Mouse (Mus musculus) left cerebral cortex, adult 9 months (tissue): Measurements from ENCODE around the gene Wwox.

Experiments used
- DNase-seq, 2 experiments: peaks; one replicate each; pipeline ENCODE4 v3.0.0; 2022; ENCODE audit warnings: low spot score in 2 of 2

Gene Wwox

GRCm38 (mm10) chr8:114891252-114891651 lies 451.8 kb downstream of the Wwox start:
- DNase-seq: no peak

DNA sequence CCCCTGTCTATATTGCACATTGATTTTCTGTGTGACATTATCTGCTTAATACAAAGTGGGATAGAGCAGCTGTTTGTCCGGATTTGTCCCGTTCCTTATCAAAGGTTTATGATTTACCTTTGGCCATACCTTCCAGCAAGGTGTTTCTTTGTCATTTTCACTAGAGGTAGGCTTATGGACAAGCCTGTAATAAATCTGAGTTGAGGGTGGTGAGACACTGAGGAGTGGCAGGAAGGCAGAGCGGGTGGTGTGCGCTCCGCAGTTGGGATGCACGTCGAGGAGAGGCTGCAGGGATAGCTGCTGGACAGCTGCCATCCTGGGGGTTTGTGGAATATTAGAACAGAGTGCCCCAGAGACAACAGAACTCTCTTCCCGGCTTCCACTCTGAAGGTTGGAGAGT lies 458.0 kb downstream of the Wwox start:
- no peak for DNase-seq

GRCm38 (mm10) chr8:114899157-114899556 lies 459.7 kb downstream of the Wwox start:
- no peak for DNase-seq

DNA sequence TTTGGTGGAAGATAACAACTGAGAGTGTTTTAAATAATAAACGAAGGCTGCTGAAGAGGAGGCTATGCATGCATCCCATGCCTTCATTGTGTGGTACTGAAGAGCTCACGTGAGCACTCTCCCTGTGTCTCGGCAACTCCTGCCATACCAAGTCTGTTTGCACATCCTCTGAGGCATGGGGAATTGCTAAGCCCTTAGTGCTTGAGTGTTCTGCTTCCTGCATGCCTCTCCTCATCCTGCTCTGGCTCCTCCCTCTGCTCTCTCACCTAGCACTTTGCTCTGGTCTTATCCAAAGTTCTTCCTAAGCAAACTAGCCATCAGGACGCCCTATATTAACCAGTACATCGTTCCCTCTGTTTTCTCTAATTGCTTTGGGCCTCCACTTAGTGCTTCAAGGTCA lies 463.1 kb downstream of the Wwox start:
- no peak for DNase-seq

DNA sequence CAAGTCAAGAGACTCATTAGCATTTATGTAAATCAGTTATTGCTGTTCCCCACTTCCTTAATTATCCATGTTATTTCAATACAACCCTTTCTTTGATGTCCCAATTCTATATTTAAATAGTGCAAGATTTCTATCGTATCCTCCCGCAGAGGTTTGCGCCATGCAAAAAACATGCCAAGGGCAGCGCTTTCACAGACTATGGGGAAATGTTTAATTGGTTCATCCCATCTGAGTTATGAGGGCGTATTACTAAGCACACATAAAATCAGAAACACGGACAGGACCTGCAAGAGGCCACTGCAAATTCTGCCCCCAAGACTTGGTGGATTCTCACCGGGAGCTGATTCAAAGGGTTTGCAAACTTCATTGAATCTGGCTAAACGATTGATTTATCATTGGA lies 468.6 kb downstream of the Wwox start:
- DNase-seq: no peak

DNA sequence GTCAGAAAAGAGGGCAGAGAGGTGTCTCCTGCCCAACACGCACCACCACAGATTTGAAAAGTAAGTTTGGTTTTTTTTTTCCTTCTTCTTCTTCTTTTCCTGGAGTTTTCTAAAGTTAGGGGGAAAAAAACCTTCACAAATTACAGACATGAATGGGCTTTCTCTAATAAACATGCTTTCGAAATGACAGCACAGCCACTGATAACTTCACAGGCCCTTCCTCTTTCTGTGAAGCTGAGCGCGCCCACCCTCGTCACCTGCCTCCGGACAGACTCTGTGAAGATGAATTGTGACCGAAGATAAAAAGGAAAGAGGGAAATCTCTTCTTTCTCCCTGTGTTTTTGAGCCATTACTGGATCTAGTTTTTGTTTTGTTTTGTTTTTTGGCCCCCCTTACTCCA lies 469.1 kb downstream of the Wwox start:
- DNase-seq: no peak

GRCm38 (mm10) chr8:114909146-114909545 lies 469.7 kb downstream of the Wwox start:
- DNase-seq: no peak

- DNase-seq: no peak
Measured at GRCm38 (mm10) chr8:114911031-114911580, 471.7 kb downstream of the Wwox start.

GRCm38 (mm10) chr8:114923629-114924028 lies 484.2 kb downstream of the Wwox start:
- peak; percentile 5 to 39 for DNase-seq

GRCm38 (mm10) chr8:114927412-114927811 lies 488.0 kb downstream of the Wwox start:
- DNase-seq: no peak

- no peak for DNase-seq
Measured at GRCm38 (mm10) chr8:114927917-114928316, 488.5 kb downstream of the Wwox start.

DNA sequence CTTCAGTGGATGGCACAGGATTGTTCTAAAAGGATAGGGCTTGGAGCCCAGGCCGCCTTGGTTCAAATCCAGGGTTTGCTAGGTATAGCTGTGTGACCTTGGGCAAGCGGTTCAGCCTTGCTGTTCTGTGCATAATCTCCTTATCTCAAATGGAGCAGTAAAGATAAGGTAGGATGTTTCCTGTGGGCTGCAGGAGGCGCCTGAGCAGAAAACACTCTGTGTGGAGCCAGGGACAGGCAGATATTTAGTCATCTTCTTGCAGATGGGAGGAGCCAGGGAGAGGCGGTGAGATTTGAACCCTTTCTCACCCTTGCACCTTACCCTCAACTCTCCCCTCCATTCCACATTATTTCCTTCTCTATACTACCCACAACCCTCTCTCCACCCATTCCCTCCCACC lies 490.1 kb downstream of the Wwox start:
- no peak for DNase-seq

GRCm38 (mm10) chr8:114932071-114932630 lies 492.7 kb downstream of the Wwox start:
- DNase-seq: no peak

DNA sequence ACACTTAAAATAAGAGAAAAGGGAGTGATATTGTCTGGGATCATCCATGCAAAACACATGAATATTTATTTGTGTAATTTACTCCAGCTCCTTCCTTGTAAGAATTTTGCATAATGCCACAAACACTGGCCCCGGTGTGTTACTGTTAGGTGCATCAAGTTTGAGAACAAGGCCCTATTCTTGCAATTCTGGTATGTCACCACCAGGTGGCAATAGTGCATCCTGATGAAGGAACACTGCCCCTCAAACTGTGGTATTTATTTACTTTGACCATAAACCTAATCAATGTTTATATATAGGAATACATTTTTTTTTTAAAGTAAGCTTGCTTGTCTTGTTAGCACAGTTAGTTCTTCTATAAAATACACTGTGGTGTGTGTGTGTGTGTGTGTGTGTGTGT lies 493.8 kb downstream of the Wwox start:
- no peak for DNase-seq

DNA sequence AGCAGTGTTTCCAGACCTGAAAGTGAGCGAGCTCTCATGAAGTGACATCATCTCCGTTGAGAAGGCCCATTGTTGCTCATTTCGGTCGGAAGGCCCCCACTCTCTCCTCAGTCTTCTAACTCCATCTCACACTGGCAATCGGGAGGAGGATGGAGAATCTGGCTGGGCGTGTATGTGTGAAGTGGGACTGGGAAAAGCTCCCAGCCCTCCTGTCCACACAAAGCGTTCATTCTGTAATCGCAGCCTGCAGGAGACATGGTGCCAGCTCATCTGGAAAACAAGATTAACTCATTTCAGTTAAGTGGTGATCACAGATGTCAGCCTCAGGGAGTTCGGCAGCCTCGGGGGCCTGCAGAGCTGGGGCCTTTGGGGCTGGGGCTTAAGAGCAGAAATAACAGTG lies 497.4 kb downstream of the Wwox start:
- peak in 1 of 2 experiments; percentile 13 for DNase-seq

GRCm38 (mm10) chr8:114939338-114939737 lies 499.9 kb downstream of the Wwox start:
- DNase-seq: no peak

GRCm38 (mm10) chr8:114941096-114941495 lies 501.6 kb downstream of the Wwox start:
- no peak for DNase-seq

GRCm38 (mm10) chr8:114941644-114942043 lies 502.2 kb downstream of the Wwox start:
- no peak for DNase-seq

GRCm38 (mm10) chr8:114947921-114948320 lies 508.5 kb downstream of the Wwox start:
- DNase-seq: no peak

- DNase-seq: no peak
Measured at GRCm38 (mm10) chr8:114956377-114957168, 517.1 kb downstream of the Wwox start.

DNA sequence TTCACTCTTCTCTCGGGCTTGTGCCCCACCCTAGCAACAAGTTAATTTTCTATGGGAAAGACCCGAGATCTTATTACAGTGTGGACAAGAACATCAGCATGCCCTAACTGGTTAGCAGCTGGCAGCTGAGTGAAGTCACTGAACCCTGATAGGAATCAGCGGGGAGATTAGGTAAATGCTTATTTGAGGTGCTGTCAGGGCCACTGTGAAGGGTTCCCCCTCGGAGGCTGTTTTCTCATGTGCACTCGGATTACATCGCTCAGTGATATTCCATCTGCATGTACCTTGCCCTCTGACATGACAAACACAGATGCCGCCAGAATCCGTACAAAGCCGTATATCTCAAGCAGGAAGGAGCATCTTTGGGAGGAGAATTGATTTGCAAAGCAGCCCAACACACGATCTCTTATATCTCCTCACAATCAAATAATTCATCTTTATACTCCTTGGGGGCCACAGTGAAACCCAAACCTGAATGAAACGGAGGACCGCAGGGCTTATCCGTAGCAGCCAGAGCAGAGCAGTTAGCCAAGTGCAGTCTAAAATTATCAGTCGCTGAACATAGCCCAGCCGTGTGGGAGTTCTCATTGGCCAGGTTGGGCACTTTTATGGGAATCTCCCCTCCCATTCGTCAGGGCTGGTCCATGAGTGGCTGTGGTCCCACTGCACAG lies 519.1 kb downstream of the Wwox start:
- no peak for DNase-seq

DNA sequence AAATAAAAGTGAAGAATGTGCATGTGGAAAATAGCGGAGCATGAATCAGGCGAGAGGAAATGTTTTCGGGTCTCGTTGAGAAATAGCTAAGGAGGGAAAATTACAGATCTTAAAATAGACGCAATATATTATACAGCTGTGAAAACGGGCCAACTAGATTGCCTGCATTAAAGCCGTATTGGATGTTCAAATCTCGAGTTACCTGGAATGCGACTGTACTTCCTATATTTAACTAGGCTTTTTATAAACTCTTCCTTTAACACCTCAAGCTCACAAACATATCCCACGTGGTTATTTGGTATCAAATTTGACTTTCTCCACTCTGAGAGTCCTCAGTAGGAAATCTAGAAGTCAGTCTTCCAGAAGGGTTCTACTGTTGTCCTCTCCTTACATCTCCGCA lies 520.0 kb downstream of the Wwox start:
- no peak for DNase-seq

DNA sequence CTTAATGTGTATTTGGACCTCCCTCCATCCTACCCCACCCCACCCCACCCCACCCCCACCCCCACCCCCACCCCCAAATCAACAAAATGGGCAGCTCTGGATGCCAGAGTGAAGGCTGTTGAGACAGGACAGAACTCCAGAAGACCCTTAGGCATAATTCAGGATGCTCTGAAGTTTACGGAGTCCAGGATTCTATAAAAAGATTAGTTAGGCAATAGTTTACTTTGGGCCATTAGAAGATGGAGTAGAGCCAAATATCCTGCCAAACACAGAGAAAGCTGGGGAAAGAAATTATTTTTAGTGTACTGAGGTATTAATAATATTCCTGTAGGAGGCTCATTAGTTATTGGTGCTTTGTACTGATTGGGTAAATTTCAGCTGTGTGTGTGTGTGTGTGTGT lies 523.0 kb downstream of the Wwox start:
- no peak for DNase-seq
